Mouse (Mus musculus): ENCODE data around the gene Ptpn3. TPM values are rescaled to one million over a fixed set of nuclear protein-coding genes. Genes with fewer than 3 reads are reported as not detected.

The Ptpn3 gene
- total RNA-seq, 2 experiments from 2014 or later = 18.8 to 24.3 TPM

DNA sequence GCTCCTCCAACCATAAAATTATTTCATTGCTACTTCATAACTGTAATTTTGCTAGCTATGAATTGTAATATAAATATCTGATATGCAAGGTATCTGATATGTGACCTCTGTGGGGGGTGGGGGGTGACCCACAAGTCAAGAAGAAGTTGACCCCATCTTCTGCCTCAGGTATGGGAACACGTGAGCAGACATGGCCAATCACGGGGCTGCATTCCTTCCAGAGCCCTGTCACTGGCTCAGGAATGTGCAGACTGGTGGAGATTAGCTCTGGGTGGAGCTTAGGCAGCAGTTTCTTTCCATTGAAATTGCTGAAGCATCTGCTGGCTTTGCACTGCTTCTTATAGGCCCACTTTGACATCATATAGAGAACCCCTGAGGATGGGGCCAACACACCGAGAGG, 153.5 kb downstream of the Ptpn3 start:
- intact Hi-C loops (cut with DNase I; ENCODE audit: low total_unique reads) = no loop called here
- DNase-seq = no peak

GRCm38 (mm10) chr4:57143026-57143937, 158.4 kb downstream of the Ptpn3 start, which contains the start of gene Epb41l4b:
Gene Epb41l4b, minus strand, starts transcription at chr4:57143437.
- intact Hi-C loops (cut with DNase I; ENCODE audit: low total_unique reads) = loop anchor here (5.0 kb wide), 1 partner anchor 76 kb away; no protein-coding TSS in a partner anchor
- peak; percentile 81 for DNase-seq

DNA sequence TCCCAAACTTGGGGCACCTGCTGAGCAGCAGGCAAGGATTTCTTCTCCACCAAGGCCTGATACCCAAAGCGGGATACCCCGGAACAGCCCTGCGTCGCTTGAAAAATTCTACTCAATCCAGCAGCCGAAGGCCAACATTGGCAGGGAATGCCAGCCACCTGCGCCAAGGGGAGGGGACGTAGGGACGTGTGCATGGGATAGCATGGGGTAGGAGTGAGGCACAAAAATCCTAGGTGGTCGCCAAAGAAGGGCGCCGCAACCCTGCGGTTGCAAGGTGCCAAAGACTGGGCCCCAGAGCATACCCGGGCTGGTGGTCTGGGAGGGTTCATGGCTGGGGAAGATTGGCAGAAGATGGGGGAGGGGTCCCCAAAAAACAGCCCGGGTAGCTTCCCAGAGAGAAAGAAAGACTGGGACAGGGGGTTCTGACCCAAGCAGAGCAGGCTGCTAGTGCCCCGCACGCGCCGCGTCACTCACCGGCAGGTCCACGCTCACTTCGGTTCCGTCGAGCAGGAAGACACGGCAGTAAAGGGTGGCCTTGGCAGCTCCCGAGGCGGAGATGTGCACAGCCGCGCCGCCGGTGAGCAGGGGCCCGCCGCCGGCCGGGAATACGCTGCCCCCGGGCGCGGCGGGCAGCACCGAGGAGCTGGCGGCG, 159.1 kb downstream of the Ptpn3 start:
- no peak for DNase-seq
- intact Hi-C loops (cut with DNase I; ENCODE audit: low total_unique reads) = loop anchor here (5.0 kb wide), 1 partner anchor 75 kb away; no protein-coding TSS in a partner anchor

DNA sequence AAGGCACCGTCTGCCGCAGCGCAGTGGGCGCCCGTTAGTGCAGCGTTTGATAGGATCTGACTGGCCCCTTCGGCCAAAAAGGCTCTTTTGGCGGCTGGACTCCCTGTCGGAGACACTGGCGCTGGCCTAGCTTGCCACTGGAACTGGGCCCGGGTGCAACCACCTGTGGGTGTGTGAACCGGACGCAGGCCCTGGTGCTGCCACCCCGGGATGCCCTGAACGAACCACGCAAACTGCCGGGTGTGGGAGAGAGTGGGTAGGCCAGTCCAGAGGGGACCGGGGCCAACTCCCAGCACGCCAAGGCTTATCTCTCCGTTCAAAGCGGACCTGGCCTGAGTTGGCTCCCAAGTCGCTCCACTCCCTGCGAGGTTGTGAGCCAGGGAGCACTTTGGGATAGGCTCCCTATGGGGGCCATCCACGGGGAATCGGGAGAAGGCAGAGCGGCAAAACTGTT, 159.7 kb downstream of the Ptpn3 start:
- intact Hi-C loops (cut with DNase I; ENCODE audit: low total_unique reads) = loop anchor here (5.0 kb wide), 1 partner anchor 75 kb away; no protein-coding TSS in a partner anchor
- DNase-seq = peak; percentile 35

DNA sequence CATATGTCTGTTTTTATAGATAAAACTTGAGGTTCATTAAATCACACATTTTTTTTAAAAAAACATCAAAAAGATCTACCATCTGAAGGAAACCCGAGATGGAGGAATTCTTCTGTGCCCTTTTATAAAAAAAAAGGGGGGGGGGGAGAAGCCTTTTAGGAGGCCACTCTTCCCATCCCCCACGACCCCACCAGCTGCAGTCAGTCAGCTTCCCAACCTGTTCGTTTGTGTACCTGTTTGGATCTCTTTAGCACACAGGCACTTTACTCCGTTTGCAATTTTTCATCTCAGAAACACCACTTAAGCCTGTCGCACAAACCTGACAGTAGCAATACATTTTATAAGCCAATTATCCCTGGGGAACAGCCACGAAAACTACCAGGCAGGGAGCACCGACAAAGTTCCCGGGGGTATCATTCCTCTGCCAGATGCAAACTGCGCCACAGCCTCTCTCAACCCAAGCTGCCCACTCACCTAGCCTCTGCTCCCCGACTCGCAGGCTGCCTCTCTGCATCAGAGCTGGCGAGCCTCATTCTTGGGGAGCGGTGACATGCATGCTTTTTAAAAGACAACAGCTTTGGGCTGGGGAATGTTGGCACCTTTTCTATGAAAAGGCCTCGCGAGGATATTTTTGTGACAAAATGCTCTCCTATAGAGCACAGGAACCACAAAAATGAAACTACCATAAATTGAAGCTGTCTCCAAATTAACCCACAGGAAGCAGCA, 160.5 kb downstream of the Ptpn3 start:
- no peak for DNase-seq
- intact Hi-C loops (cut with DNase I; ENCODE audit: low total_unique reads) = loop anchor here (5.0 kb wide), 1 partner anchor 74 kb away; no protein-coding TSS in a partner anchor

Other genes starting within 250 kb of the Ptpn3 start
- 1 to 10 TPM; 2.6 to 4.3 TPM for gene Epb41l4b, start 158.4 kb downstream of the Ptpn3 start, total RNA-seq (2021)
- 1 to 10 TPM; 3.8 to 4.6 TPM for gene Palm2, start 132.4 kb upstream of the Ptpn3 start, total RNA-seq (2021)